Mouse (Mus musculus) skeletal muscle tissue, adult 2 months (tissue): ENCODE data around the gene Limch1.

Source experiments
- DNase-seq: peaks from one replicate; pipeline ENCODE4 v3.0.0-alpha.2; 2012; ENCODE audit warnings: low read depth, low spot score

Limch1 gene

DNA sequence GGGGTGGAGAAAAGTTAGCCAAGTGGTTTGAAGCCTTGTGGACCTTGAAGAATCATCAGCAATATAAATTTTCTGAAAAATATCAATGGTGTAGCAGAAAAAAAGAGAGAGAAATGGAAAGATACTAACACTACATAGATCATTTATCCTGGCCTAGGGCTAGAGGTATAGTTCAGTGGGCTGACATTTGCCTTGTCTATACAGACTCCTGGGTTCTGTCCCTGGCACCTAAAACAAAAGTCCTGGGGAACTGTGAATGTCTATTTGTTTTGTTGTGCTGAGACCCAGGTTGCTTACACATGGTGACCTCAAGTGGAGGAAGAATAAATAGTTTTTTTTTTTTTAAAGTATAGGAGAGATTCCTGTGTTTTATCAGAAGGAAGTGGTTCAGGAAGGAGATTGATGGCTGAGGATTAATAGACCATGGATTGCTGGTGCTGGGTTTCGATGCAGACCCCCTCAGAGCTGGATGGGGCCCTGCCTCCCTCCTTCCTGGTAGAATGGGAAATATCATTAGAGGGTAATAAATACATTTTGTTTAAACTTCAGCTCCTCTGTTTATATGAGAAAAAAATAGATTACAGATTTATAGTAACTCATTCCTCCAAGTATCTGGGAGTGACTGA, 40.5 kb downstream of the Limch1 start:
- no peak for DNase-seq

DNA sequence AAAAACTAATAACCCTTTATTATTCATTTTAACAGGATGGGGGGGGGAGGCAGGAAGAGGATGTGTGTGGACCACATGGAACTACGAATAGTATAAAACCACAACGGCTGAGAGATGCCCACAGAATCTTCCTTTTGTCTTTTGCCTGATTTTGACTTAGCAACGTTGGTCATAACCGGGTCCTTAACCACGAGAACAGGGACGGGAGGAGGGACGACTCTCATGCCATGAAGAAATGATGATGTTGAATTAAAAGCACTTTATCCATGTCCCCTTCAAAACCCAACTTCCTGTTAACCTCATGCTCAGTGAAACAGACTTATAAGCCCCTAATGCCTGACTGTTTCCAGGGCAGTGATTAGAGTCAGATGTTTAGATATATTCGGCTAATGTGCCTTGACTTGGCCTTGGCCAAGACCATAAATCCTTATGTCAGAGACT, 41.0 kb downstream of the Limch1 start:
- no peak for DNase-seq

DNA sequence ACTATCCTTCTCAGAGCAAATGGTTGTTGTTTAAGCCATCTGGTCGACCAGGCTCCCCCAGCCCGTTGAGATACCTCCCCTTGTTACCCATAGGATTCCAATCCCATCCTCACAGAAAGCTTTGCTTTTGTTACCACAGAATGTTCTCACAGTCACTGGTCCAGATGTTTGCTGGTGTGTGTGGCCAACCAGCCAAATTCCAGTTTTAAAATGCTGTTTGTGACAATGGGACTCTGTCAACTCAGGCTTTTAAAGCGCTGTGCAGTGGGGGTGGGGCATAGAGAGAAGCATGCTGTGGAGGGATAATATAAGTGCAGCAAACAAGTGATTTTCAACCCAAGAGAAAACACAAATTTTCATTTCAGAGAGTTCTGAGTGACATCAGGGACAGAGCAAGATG, 43.4 kb downstream of the Limch1 start:
- DNase-seq: no peak

DNA sequence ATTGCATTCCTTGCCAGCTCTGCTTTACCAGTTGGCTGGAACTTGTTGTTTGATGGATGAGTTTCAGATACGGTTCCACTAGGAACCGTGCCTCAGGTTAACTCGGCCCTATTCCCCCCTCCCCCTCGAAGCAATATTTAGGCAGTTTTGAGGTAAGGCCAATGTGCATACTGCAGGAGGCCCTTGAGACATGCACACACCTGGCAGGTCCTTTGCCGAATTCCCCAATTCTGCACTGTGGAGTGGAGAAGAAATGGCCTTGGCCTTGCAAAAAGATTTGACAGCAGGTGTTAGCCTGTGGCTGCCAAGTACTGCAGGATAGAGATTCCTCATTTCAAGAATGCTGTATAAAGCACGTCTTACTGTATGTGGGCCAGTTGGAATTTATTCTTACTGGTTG, 45.5 kb downstream of the Limch1 start:
- DNase-seq: no peak

DNA sequence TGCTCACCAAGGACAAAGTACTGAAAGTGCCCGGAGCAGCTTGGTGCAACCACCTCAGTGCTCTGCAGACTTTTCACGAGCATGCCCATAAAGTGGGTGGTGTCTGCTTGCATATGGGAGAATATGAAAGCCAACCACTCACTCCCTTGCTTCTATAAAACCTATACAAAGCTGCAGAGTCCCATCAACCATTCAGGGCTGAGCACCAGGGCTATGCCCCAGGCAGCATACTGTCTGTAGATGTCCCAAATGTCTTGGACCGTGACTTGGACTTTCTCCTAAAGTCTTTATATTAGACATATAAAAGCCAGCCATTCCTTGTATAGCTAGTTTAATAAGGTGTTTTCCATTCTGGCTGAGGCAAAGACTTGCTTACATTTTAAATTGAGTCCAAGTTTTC, 47.6 kb downstream of the Limch1 start:
- DNase-seq: no peak

DNA sequence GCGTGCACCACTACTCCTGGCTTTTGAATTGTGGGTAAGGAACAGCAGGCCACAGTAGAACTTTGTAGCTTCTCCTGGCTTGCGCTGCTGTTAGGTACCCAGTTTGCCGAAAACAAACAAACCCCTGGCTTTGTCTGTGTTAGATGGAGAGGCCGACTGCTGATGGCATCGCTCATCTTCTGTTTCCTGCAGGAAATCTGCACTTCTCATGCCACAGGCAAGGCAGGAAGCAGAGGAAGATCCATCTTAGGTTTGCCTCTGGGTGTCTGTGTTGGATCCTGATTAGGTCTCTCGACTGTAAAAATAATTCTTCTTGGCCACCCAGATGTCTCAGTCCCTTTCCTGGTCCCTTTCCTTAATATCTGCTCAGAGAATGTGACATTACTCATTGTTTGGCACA, 51.7 kb downstream of the Limch1 start:
- no peak for DNase-seq

DNA sequence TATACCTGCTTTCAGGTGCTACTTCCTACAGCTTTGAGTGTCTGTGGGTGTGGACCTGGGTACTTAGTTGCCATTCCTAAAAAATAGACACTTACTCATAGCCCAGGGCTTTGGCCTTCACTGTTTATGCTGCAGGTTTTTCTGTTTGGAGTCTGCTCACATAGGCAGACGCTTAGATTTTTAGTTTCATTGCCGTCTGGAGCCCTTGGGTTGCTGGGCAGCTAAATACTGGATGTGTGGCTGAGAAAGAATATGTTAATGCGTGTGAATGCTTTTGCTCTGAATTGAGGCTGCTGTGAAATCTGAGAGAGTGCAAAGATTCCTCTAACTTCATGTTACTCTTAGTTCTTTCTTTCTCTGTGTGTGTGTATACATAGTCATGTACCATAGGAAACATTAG, 52.5 kb downstream of the Limch1 start:
- no peak for DNase-seq

DNA sequence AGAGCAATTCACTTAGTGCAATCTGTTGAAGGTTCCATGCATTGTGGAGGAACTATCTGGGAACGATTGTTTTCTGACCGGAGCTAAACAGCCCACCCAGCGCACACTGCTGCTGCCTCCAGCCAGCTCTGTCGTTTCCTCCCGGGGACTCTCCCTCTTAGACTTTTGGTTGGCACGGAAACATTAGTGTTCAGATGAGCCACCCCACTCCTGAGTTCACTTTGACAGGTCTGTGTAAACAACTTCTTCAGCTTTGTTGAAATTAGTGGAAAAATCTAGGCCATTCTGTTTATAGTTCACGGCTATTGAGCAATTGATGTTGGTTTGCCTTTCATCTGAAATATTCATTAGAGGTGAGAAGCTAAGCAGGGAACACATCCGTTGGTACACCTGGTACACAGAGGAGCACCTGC, 53.0 kb downstream of the Limch1 start:
- DNase-seq: no peak

DNA sequence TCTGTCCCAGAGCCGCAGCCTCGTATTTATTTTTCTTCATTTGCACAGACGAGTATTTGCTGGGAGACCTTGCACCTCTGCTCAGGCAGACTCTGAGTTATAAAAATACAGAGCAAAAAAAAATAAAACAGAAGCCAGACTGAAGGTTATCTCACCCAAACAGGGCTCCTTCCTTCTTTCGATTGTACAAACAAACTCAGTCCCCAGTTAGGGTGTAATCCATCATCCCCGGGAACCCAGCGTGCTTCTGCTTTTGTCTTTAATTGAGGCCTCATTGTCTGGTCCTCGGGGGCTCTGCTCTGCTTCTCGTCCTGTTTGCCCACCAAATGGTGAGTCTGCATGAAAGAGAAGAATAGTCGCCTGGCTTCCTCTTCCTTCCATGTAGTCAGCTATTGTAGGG, 54.6 kb downstream of the Limch1 start:
- DNase-seq: no peak

DNA sequence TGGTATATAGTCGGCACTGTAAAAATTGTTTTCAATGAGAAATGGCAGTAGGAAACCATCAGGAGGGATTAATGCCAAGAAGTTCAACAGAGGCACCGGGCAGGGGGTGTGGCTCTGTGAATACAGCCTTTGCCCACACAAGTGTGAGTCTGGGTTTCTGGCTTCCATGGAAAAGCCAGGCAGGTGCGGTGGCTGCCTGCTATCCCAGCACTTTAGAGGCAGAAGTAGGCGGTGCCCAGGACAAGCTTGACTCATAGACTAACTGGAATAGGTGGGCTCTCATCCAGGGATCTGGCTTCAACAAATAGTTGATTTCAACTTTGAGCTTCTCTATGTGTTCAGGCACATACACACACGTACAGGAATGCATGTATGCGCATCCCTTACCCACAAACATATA, 55.4 kb downstream of the Limch1 start:
- DNase-seq: no peak

DNA sequence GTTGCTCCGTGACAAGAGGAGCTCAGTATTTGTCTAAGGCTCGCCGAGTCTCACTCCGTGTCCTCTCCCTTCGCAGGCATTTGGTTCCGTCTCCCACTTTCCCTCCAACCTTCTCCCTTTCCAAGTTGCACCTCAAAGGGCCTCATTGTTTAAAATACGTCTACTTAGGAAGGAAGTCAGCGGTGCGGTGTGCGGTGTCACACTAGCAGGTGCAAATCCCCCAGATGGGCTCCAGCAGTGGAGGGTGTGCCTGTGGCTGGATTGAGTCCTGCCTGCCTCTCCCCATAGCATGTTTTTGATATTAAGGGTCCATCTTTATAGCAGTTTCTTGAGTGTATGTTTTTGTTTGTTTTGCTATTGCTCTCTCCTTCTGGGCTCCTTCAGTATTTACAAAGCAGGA, 56.6 kb downstream of the Limch1 start:
- no peak for DNase-seq

DNA sequence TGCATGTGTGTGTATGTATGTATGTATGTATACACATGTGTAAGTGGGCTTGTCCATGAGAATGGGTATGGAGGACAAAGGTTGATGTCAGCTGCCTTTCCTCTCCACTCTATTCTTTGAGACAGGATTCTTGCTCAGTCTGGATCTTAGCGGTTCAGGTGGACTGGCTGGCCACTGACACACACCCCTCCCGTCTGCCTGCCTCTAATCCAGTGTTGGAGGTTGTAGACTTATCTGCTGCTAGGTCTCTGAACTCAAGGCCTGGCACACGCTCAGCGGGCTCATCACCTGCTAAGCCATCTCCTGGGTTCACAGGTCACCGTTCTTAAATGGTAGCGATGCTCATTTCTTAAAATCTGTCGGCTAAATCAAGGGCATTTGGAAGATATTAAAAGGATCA, 60.7 kb downstream of the Limch1 start:
- no peak for DNase-seq

DNA sequence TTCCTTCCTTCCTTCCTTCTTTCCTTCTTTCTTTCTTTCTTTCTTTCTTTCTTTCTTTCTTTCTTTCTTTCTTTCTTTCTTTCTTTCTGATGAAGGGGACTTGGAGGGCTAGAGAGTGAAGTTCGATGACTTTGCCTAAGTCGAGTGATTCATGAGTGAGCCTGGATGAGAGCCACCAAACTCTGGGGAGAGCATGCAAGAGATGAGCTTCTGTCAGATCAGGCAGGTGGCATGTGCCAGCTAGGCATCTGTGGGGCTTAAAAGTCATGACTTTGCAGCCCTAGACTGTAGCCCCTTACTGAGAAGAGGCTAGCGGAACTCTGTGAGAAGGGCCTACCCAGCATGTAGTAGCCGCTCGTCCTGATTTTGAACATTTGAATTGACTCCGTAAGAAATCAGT, 62.1 kb downstream of the Limch1 start:
- DNase-seq: no peak

DNA sequence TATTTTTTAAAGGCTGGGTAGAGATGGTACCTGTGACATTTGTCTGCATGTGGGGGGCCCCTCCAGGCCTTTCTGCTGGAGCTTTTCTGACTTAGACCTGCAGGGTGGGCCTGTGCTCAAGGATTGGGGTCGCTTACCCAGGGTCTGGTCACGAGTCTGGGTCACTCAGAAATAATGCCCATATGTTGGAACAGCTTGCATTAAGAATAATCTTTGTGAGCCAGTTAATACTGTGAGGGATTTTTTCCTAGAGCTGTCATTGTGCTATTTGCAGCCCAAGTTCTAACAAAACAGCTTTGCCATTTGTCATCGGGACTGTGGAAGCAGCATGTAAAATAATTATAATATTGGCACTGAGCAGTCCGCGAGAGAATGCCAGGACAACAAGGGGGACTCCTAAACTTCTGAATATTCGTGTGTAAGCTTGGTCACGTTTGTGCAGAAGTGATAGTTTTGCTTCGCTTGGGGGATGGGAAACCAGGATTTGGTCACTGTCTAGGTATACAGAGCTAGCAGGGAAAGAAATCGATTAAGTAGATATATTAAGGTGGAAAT, 63.5 kb downstream of the Limch1 start:
- no peak for DNase-seq

DNA sequence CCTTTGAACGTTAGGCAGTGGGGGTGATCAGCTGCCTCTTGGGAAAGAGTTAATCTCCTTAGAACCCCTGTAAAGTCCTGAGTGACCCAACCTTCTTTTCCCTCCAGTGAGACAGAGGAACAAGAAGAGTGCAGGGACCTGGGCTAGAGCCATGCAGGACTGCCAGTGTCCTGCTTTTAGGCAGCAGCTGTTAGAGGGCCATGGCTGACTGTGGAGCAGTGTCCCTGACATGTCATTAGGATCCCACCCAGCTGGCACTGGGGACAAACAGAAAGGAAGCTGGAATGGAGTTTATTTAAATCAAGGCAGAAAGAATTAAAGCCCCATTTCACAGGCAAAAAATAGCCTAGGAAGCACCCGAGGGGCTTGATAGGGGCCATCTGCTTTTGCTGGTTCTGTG, 64.8 kb downstream of the Limch1 start:
- no peak for DNase-seq

DNA sequence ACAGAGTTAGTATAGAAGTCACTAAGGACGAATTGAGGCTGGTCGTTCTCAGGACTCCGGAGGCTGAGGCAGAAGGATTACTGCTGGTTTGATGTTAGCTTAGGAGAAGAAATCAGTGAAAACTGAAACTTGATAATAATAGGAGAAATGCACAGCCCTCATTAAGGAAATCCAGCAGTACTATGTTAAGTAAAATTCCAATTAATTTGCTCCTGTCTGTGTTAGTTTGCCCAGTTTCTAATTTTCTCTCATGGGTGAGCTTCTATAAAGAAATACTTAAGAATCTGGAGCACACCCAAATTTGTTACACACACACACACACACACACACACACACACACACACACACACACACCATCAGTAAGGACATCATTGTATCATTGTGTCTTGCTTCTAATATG, 69.0 kb downstream of the Limch1 start:
- DNase-seq: no peak

DNA sequence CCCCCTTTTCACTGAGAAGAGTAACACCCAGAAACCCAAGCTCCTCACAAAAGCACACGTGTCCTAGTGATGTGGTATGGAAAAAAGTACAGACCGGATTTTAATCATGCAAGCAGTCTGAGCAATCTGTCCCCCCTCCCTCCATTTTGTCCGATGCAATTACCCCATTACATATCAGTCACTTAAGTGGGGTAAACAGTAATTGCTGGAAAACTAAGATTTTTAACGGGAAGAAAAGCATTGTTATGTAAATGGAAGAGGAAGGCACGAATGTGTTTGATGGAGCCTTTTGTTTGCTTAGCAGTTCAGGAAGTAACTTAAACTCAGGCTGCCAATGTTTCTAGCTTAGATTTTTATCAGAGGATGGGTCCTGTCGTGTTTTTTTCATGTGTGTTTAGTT, 70.2 kb downstream of the Limch1 start:
- no peak for DNase-seq

DNA sequence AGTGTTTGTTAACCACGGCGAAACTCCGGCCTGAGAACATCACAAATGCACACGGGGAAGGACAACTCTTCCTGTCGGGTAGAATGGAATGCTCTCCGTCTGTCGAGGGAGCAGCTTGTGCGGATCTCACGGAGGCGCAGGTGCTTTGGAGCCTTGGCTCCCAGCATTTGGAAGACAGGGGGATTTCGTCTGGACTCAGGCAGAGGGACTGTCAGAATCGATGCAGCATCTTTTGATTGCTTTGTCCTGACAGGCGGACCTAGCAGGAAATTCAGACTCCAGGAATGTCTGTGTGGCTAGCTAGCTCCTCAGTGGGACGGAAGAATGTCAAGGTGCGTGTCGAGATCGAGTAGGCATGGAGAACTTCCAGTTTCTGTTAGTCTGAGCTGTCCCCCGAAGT, 71.1 kb downstream of the Limch1 start:
- DNase-seq: no peak

DNA sequence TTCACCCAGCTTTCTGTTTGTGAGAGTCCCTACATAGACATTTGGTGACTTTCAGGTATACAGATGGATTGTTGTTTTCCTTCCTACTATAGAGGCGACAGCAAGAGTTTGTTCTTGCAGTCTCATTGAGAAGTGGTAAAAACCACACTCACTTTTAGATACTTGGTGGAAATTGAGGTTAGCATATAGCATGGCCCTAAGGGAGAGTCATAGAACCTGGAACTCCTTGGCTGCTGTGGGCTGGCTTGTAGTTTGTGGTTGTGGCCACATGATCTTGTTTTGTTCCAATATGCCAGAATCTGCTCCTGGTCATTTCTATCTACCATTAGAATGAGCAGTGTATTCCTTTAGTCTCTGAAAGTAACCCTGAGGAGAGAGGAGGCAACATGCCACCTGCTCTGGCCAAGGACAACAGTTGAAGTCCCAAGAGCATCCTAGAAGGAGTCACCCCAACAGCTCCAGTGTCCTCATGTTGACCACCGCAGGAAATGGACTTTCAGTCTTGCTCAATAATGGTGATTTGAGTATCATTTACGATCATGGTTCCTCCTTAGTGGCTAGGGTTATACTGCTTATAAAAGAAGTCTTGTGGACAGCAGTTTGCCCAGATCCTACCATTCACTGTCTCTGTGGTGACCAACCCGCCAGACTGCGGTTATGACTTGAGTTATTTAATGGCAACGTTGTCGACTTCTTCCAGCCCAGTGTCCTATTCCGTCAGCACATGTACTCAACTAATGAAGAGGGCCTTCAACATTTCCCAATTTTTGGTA, 71.7 kb downstream of the Limch1 start:
- DNase-seq: no peak

DNA sequence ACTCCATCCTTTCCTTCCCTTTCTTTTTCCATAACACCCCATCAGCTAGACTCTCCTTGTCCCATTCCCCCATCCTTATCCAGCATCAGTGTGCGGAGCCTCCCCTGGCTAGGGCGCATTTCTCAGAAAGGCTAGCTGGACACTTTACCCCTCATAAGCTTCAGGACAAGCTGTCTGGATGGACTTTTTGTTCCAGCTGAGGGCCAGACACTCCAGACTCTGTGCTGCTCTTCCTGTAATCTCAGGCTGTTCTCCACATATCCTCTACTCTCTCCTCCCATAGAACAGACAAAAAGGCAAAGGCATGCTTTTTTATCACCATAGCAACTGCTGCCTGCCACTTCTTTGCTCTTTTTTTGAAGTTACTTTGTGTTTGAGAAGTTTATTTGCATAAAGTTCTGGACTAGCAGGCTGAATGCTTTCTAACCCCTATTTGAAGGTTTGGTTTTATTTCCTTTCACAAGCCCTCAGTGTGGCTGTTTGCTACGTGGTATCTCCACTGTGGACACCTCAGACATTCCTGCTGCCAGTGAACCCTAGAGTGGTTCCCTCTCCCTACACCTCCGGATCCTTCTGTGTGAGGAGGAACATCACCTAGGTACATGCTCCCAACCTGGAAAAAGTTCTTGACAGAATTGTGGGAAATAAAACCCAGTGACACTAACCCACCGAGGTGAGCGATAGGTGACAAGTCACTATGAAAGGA, 77.0 kb downstream of the Limch1 start:
- no peak for DNase-seq

DNA sequence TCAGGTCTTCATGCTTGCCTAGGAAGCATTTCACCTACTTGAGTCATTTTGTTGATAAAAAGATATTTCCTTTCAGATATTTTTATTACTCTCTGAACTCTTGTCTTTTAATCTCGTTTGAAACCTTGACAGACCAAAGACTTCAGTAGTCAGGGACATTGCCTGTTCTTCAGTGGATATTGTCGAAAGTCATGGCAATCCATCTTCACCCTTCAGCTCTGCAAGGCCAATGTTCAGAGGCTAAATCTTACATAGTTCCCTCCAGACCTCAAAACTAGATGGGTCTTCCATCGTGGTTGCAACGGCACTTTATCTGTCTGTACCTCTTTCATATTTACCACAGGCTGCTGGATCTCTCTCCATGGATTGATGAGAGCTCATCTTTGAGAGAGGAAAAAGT, 80.0 kb downstream of the Limch1 start:
- DNase-seq: no peak

DNA sequence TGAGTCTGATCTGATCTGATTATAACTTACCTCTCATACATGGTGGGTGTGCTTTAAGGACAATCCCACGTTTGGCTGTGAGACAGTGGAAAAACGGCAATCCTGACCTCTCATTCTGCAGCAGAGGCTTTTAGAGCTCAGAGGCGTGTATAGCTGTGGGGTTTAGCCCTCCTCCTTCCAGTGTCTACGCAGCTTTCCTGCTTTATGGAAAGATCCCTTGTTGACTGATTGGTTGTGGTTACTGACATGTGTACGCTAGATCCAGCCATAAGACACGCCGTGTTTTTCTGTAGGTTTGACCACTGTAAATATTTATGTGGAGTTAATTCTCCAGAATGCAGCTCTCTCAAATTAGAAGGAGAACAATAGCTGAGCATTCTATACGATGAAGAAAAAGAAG, 81.2 kb downstream of the Limch1 start:
- no peak for DNase-seq

DNA sequence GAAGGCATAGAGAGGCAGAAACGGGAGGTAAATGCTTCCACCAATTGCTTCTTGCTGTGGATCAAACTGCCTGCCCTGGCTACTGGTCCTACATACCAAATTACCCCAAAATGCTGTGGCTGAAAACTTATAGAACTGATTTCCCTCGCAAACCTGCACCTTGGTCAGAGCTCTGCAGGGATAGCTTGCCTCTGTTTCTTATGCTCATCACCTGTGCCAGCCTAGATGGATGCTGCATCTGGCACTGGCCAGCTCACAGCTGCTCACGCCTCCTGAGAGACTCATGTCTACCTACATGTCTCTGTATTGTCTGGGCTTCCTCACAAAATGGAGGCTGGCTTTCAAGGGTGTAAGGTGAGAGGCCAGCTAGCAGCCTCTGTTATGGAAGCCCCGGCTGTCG, 83.9 kb downstream of the Limch1 start:
- no peak for DNase-seq
